Mouse (Mus musculus) adrenal gland, adult 8-10 months (tissue): Measurements from ENCODE around the gene Olfr651. TPM values are rescaled to one million over a fixed set of nuclear protein-coding genes. Genes with fewer than 3 reads are reported as not detected.
"Not testable (repeated sequence)": the region's sequence is repeated elsewhere in the genome, so short reads cannot be mapped to it uniquely, and the experiment has no call there.

Source experiments
- DNase-seq: peaks from one replicate; pipeline ENCODE4 v3.0.0; 2022
- total RNA-seq, 4 experiments: library from RNA; stranded (reverse); gene quantifications; 2 replicates each; pipeline ENCODE4 v1.2.4; 2022

Gene Olfr651
- not detected for total RNA-seq

DNA sequence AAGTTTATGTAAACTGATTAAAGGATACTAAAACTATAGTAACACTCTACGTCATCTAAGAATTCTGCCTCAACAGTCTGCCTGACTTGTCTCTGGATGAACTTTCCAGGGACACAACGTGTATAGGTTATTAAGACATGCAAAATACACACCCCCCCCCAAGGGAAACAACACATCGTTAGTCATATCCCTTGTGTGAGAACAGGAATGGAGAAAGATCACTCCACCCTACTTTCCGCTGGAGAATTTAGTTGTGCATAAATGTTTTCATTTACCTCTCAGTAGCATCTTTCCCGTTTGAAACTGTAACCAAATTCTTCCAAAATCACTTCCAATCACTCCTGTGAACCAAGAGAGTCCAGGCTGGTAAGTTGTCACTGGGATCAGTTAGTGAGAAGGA, at the start of gene Olfr651:
Gene Olfr651 (plus strand): TSS at position 301 of the 400 bp plus-strand sequence.
- DNase-seq, result no peak

DNA sequence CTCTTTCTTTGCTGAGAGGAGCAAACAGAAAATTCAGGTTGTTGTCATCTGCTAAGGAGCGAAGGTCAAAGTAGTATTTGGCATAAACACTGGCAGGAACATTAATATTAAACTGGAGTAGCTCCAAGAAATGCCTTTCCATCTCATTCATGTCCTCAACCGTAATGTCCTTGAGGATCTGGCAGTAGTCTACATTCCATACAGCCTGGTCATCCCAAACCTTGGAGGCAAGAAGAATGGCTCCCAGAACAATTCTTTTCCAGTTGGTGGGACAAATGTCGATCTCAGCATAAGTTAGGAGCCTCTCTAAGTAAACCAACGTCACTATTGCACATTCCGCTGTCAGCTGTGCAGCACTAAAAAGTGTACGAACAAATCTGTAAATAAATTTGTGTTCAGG, 48.7 kb upstream of the Olfr651 start:
- DNase-seq, result not testable (repeated sequence)

DNA sequence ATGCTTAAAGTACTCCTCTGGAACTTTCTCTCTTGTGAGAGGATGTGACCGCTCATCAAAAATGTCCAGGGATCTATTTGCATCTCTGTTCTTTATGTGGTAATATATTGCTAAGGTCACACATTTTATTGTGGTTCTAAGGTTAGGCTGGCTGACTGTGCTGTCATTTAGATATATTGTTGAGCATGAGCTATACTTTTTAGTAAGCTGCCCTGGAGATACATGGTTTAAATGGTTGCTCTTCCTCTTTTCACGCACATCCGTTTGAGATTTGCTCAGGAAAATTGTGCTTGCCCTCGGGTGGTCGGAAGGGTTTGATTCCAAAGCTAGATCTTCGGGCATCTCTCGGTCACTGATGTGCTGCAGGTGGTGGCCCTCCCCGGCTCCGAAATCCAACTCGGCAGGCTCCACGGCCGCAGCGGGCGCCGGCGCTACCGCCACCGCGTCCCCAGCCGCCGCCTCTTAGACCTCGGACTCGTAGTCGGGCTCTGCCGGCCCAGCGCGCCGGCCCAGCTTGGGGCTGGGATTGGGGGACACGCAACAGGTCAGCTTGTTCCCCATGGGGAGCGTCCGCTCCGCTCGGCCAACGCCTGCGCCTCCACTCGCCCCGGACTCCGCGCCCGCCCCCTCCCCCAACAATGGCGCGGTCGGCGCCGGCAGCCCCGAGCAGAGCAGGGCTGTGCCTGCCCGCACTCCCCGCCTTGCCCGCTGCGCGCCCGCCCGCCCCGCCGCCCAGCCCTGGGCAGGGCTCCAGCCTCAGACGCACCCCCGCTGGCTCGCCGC, 48.2 kb upstream of the Olfr651 start:
- DNase-seq, result peak; percentile 13

DNA sequence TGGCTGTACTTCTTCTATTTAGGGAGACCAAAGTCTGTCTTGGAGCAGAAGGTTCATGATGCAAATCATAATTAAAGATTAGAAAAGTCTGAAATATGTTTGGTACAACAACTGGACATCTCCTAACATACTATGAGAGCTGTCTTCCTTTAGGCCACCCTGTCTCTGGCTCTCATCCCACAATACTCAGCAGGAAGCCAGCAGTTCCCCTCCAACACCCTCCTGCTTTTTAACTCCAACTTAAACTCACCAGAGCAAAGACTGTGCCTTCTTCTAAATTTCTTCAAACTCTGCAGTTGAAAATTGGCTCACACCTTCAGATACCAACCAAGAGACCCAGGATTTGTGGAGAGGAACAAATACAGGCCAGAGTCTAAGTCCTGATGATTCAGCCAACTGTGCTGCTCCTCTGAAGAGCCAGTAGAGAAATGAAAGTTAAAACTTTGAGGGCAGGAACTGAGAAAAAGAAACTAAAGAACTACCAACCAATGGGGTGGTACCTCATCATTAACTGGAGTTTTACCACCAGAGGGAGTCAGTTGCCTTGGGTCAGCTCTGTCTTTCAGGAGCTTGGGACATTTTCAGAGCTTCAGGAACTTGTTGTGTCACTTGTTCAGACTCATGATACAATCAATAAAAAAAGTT, 42.4 kb upstream of the Olfr651 start, which contains the start of gene Trim30d:
Gene Trim30d (minus strand): TSS at position 429 of the 645 bp plus-strand sequence.
- DNase-seq, result not testable (repeated sequence)

DNA sequence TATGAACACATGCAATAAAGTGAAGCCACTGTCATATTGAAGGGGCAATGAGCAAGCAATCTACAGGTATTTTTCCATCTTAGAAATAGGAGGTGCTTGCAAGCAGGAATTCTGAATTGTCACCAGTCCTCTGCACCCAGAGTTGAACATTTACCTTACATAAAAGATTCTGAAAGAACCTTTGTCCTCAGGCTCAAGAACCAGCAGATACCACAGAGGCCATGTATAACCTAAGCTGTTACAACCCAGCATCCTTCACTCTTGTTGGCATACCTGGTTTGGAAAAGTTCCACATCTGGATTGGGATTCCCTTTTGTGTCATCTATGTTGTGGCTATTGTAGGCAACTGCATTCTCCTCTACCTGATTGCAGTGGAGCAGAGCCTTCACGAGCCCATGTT, 2.8 kb downstream of the Olfr651 start:
- no peak for DNase-seq

DNA sequence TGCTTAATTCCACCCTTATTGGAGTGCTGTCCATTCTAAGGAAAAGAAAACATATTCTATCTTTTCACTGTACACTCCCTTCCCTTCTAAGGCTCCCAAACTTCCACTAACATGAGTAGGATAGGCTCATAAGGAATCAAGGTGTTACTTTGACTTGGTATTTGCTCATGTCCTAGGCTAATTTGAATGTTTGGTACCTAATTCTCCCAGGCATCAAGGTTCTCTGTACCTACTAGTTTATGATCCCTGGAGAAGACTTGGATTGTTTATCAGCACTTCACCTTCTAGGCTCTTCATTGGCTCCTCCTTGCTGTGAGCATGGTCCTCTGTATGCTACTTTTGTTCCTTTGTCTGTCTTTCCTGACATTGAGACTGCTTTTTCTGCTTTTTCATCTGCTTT, 10.7 kb downstream of the Olfr651 start, which contains the start of gene Olfr652:
Gene Olfr652 (plus strand): TSS at position 301 of the 400 bp plus-strand sequence.
- DNase-seq, result no peak

DNA sequence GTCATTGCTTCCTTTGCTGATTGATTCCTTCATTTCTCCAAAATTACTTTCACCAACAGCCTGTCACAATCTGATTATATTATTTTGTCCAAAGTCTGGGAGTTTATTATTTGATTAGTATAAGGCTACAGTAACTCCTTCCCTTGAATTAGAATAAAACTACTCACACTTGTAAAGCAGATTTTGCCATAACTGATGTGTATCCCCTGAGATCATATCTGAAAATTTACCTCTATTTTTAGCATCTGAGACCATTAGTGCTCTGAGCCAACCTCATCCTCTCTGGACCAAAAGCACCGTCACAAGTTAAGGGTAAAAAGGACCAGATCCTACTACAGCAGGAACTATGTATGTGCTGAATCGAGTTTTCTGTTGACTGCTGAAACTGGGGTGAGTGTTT, 27.1 kb downstream of the Olfr651 start, which contains the start of gene Olfr653:
Gene Olfr653 (plus strand): TSS at position 301 of the 400 bp plus-strand sequence.
- DNase-seq, result no peak

DNA sequence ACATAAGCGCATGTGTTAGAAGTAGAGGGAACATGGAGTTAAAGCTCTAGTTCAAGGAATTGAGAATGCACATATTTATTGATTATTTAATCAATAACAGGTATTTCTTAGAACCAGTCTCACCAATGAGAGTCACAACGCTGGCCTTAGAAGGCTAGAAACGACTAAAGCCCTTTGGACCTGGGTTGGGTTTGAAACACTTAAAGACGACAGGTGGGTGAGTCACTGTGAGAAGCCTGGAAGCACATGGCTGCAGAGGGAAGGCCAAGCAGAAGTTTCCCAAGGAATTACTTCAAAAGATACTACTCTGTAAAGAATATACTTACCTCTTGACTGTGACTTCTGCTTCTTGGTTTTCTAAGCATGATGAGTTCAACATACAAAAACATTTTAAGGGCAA, 30.9 kb downstream of the Olfr651 start:
- no peak for DNase-seq

DNA sequence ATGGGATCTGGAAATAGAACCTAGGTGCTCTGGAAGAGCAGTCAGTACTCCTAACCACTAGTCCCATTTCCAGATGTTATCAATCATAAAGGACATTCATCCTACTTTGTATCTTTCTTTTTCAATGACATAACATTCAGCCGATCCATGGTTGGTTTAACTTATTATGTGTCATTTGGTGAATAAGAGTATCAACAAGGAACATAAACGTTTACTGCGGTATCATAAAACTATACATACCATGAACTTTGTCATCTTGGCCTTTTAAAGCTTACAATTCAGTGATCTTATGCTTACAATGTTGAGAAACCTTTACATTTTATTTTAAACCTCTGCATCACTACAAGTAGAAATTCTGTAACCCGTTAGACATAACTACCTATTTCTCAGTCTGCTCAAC, 31.5 kb downstream of the Olfr651 start:
- no peak for DNase-seq

DNA sequence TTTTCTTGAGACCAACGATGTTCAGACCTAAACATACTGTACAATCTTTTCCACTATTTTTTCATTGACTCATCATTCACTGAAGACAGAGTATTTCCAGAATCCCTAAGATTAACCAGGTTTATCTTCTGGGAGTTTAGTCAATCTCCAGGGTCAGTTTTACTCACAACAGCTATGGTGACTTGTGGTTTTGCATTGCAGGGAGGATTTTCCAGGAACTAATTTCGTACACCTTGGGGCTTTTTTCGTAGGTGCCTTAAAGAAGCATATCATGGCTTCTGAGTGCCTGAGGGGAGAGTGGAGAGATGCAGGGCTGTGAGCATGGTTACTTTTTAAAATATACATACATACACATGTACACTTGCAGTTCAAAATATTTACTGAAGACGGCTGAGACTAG, 36.8 kb downstream of the Olfr651 start, which contains the start of gene Olfr654:
Gene Olfr654 (plus strand): TSS at position 301 of the 400 bp plus-strand sequence.
- no peak for DNase-seq

DNA sequence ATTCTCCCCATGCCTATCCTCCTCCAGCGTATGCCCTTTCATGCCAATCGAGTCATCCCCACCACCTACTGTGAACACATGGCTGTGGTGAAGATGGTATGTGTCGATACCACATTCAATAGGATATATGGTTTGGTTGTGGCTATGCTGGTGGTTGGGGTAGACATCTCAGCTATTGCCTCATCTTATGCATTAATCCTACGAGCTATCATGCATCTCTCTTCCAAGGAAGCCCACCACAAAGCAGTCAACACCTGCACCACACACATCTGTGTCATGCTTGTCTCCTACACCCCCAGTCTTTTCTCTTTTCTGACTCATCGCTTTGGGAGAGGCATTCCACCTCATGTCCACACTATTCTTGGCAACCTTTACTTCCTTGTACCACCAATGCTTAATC, 38.3 kb downstream of the Olfr651 start:
- no peak for DNase-seq

DNA sequence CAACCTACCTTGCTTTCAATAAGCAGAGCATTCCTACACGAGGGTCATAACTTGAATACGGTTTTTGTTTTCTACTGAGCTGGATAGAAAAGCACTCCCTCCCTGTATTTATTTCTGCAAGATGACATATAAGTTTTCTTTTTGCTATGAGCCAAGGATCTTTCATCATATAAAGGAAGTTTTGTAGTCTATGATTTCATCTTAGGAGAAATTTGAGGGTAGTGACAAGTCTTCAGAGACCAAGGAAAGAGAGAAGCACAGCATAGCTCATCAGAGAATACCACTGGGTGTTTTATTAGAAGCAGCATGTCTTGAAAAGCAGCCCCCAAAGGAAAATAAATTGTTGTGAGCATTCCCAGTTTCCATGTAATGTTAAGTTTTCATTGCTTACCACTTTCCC, 51.7 kb downstream of the Olfr651 start, which contains the start of gene Olfr655:
Gene Olfr655 (minus strand): TSS at position 101 of the 400 bp plus-strand sequence.
- no peak for DNase-seq

DNA sequence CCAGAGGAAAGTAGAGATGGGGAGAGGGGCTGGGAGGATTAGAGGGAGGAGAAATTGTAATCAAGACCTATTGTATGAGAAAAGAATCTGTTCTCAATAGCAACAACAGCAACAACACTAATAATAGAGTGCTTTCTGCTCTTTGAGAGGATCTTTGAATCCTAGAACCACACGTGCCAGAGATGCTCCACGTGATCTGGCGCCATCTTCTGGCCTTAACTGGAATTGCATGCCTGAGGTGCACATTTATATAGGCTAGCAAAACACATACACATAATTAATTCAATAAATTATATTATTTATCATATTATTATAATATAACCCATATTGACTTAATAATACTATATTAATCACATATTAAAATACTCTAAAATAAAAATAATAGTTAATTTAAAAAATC, 53.2 kb downstream of the Olfr651 start:
- DNase-seq, result peak; percentile 2

Other genes starting within 250 kb of the Olfr651 start
- gene Trim12a, start 234.7 kb upstream of the Olfr651 start, total RNA-seq, result 10 to 100 TPM; 17.0 to 20.9 (median 19.4) TPM
- 1 to 10 TPM in 1 of 4 experiments, under 1 TPM in 3; 0.38 to 2.0 (median 0.57) TPM for gene Trim34b, start 220.7 kb upstream of the Olfr651 start, total RNA-seq
- 10 to 100 TPM; 13.7 to 15.9 (median 15.1) TPM for gene Trim12c, start 196.8 kb upstream of the Olfr651 start, total RNA-seq
- under 1 TPM in 3 of 4 experiments, not detected in 1; 0.06 to 0.24 (median 0.22) TPM for gene Trim30b, start 180.2 kb upstream of the Olfr651 start, total RNA-seq
- gene Trim30c, start 149.3 kb upstream of the Olfr651 start, total RNA-seq, result under 1 TPM in 2 of 4 experiments, not detected in 2; 0.16 to 0.17 TPM
- 1 to 10 TPM; 5.7 to 9.1 (median 6.5) TPM for gene Trim30a, start 84.9 kb upstream of the Olfr651 start, total RNA-seq
- gene Trim30d, start 42.3 kb upstream of the Olfr651 start, total RNA-seq, result 1 to 10 TPM; 6.8 to 8.8 (median 8.3) TPM
- not detected for gene Olfr652, start 10.8 kb downstream of the Olfr651 start, total RNA-seq
- gene Olfr653, start 27.2 kb downstream of the Olfr651 start, total RNA-seq, result not detected
- gene Olfr654, start 36.9 kb downstream of the Olfr651 start, total RNA-seq, result not detected
- gene Olfr655, start 51.6 kb downstream of the Olfr651 start, total RNA-seq, result not detected
- gene Olfr656, start 63.8 kb downstream of the Olfr651 start, total RNA-seq, result not detected
- not detected for gene Olfr657, start 74.7 kb downstream of the Olfr651 start, total RNA-seq
- not detected for gene Olfr658, start 97.2 kb downstream of the Olfr651 start, total RNA-seq
- gene Olfr659, start 116.6 kb downstream of the Olfr651 start, total RNA-seq, result not detected
- not detected for gene Olfr661, start 136.4 kb downstream of the Olfr651 start, total RNA-seq
- not detected for gene Usp17le, start 227.3 kb downstream of the Olfr651 start, total RNA-seq